Mouse (Mus musculus) CH12.LX (cell line): ENCODE measurements at regions not wholly inside any gene's neighbourhood (a gene's known extent, or its start where the extent isn't known, plus 50 kb on each side); places are given as distances from the start of the nearest gene placed in this dataset.

ENCODE experiments used
- DNase-seq: peaks from one replicate; pipeline ENCODE4 v3.0.0-alpha.2; 2013; ENCODE audit errors: extremely low read depth
- H3K27ac ChIP-seq: 2 replicates; pipeline ENCODE4 v1.5.1; 2012; ENCODE audit warnings: low read depth, mild to moderate bottlenecking, control low read depth, moderate library complexity; ENCODE audit not compliant: insufficient read depth
- H3K27me3 ChIP-seq: replicated peaks from 2 replicates; pipeline ENCODE3; 2012; ENCODE audit warnings: inconsistent platforms
- H3K36me3 ChIP-seq, 2 experiments: replicated peaks in 1 of 2; 2 replicates each; pipeline versions ENCODE3 to v1.6.1; 2012; ENCODE audit warnings: inconsistent platforms in 1 of 2, low read length in 1 of 2, mild to moderate bottlenecking in 1 of 2, mixed read lengths in 1 of 2, moderate library complexity in 1 of 2; ENCODE audit not compliant: control insufficient read depth in 1 of 2, insufficient read depth in 1 of 2
- H3K4me1 ChIP-seq, 2 experiments: 2 replicates each; pipeline ENCODE4 v1.6.1; 2012; ENCODE audit warnings: inconsistent platforms in 1 of 2, moderate library complexity in 1 of 2; ENCODE audit not compliant: insufficient read depth in 2 of 2, control insufficient read depth in 1 of 2
- H3K4me2 ChIP-seq: 2 replicates; pipeline ENCODE4 v1.6.1; 2012; ENCODE audit warnings: low read depth, mild to moderate bottlenecking, control low read depth; ENCODE audit not compliant: poor library complexity, insufficient read depth, severe bottlenecking
- H3K4me3 ChIP-seq, 3 experiments: fragments of 150-350 bp in 1 of 3; sonication (generic) in 1 of 3; replicated peaks in 1 of 3; 2 replicates each; pipeline versions ENCODE3 to v1.5.1; 2011 to 2012; ENCODE audit warnings: low read depth in 2 of 3, low read length in 2 of 3, mild to moderate bottlenecking in 2 of 3, moderate library complexity in 2 of 3, control low read depth in 1 of 3, improper control_type of control experiment in 1 of 3, inconsistent platforms in 1 of 3, mixed read lengths in 1 of 3; ENCODE audit not compliant: poor library complexity in 1 of 3
- H3K79me2 ChIP-seq: replicated peaks from 2 replicates; pipeline ENCODE4 v1.6.1; 2012; ENCODE audit warnings: mild to moderate bottlenecking, moderate library complexity; ENCODE audit not compliant: control insufficient read depth, poor library complexity, insufficient read depth, severe bottlenecking; ENCODE audit errors: extremely low read depth
- H3K9ac ChIP-seq: 2 replicates; pipeline ENCODE4 v1.6.1; 2012; ENCODE audit warnings: low read depth, mild to moderate bottlenecking, control low read depth, moderate library complexity; ENCODE audit not compliant: insufficient read depth
- H3K9me3 ChIP-seq: replicated peaks from 2 replicates; pipeline ENCODE3; 2012; ENCODE audit warnings: low read length, inconsistent platforms, mixed read lengths
- BHLHE40 ChIP-seq: IDR thresholded peaks from 2 replicates; pipeline ENCODE4 v1.6.1; 2011; ENCODE audit warnings: mild to moderate bottlenecking, low read depth, low read length, improper control_type of control experiment
- CHD1 ChIP-seq: IDR thresholded peaks from 2 replicates; pipeline ENCODE4 v1.6.1; 2012; ENCODE audit warnings: low read depth, low read length, improper control_type of control experiment, inconsistent platforms
- CHD2 ChIP-seq: IDR thresholded peaks from 2 replicates; pipeline ENCODE4 v1.6.1; 2011; ENCODE audit warnings: low read length, improper control_type of control experiment
- CTCF ChIP-seq, 2 experiments: IDR thresholded peaks in 1 of 2; conservative IDR thresholded peaks in 1 of 2; 2 replicates each; pipeline ENCODE4 v1.5.1; 2011 to 2012; ENCODE audit warnings: low read depth in 2 of 2, low read length in 2 of 2, improper control_type of control experiment in 1 of 2, inconsistent platforms in 1 of 2, mild to moderate bottlenecking in 1 of 2, moderate library complexity in 1 of 2
- E2F4 ChIP-seq: IDR thresholded peaks from 2 replicates; pipeline ENCODE4 v1.6.1; 2011; ENCODE audit warnings: low read depth, low read length, improper control_type of control experiment; ENCODE audit not compliant: insufficient replicate concordance
- ELF1 ChIP-seq: IDR thresholded peaks from 2 replicates; pipeline ENCODE4 v1.6.1; 2014; ENCODE audit warnings: low read depth, mild to moderate bottlenecking, inconsistent platforms, low read length, improper control_type of control experiment
- EP300 ChIP-seq: IDR thresholded peaks from 2 replicates; pipeline ENCODE4 v1.6.1; 2011; ENCODE audit warnings: low read length, improper control_type of control experiment
- ETS1 ChIP-seq: conservative IDR thresholded peaks from 2 replicates; pipeline ENCODE4 v1.6.1; 2012; ENCODE audit warnings: low read depth, mild to moderate bottlenecking, inconsistent platforms, low read length, improper control_type of control experiment, moderate library complexity
- IRF4 ChIP-seq: IDR thresholded peaks from 2 replicates; pipeline ENCODE4 v1.6.1; 2014; ENCODE audit warnings: low read depth, mild to moderate bottlenecking, inconsistent platforms, low read length, improper control_type of control experiment
- JUN ChIP-seq: IDR thresholded peaks from 2 replicates; pipeline ENCODE4 v1.6.1; 2011; ENCODE audit warnings: low read depth, mild to moderate bottlenecking, low read length, improper control_type of control experiment, moderate library complexity; ENCODE audit not compliant: insufficient read depth
- JUND ChIP-seq: conservative IDR thresholded peaks from 2 replicates; pipeline ENCODE4 v1.6.1; 2011; ENCODE audit warnings: low read depth, low read length, improper control_type of control experiment
- KAT2A ChIP-seq: IDR thresholded peaks from 2 replicates; pipeline ENCODE4 v1.6.1; 2012; ENCODE audit warnings: low read length, improper control_type of control experiment, inconsistent platforms; ENCODE audit not compliant: insufficient replicate concordance
- MAFK ChIP-seq: IDR thresholded peaks from 2 replicates; pipeline ENCODE4 v1.6.1; 2011; ENCODE audit warnings: low read length, improper control_type of control experiment; ENCODE audit not compliant: insufficient replicate concordance
- MAZ ChIP-seq: IDR thresholded peaks from 2 replicates; pipeline ENCODE4 v1.6.1; 2012; ENCODE audit warnings: low read depth, mild to moderate bottlenecking, inconsistent platforms, low read length, improper control_type of control experiment, moderate library complexity
- MEF2A ChIP-seq: IDR thresholded peaks from 2 replicates; pipeline ENCODE4 v1.6.1; 2014; ENCODE audit warnings: low read depth, mild to moderate bottlenecking, inconsistent platforms, low read length, improper control_type of control experiment, borderline replicate concordance
- MXI1 ChIP-seq: IDR thresholded peaks from 2 replicates; pipeline ENCODE4 v1.6.1; 2011; ENCODE audit warnings: mild to moderate bottlenecking, low read depth, low read length, improper control_type of control experiment
- MYC ChIP-seq: IDR thresholded peaks from 2 replicates; pipeline ENCODE4 v1.6.1; 2011; ENCODE audit warnings: low read depth, mild to moderate bottlenecking, improper control_type of control experiment, low read length
- NELFE ChIP-seq: IDR thresholded peaks from 2 replicates; pipeline ENCODE4 v1.6.1; 2011; ENCODE audit warnings: low read depth, low read length, improper control_type of control experiment
- PAX5 ChIP-seq: IDR thresholded peaks from 2 replicates; pipeline ENCODE4 v1.6.1; 2012; ENCODE audit warnings: low read length, inconsistent platforms, mixed read lengths
- POLR2A ChIP-seq: IDR thresholded peaks from 2 replicates; pipeline ENCODE4 v1.6.1; 2011; ENCODE audit warnings: low read depth, mild to moderate bottlenecking, improper control_type of control experiment, low read length
- POLR2AphosphoS2 ChIP-seq: IDR thresholded peaks from 2 replicates; pipeline ENCODE4 v1.6.1; 2011; ENCODE audit warnings: low read depth, low read length, improper control_type of control experiment
- RCOR1 ChIP-seq: conservative IDR thresholded peaks from 2 replicates; pipeline ENCODE4 v1.6.1; 2012; ENCODE audit warnings: low read depth, mild to moderate bottlenecking, inconsistent platforms, low read length, improper control_type of control experiment
- SIN3A ChIP-seq: IDR thresholded peaks from 2 replicates; pipeline ENCODE4 v1.6.1; 2012; ENCODE audit warnings: low read length, improper control_type of control experiment, inconsistent platforms
- TBP ChIP-seq: conservative IDR thresholded peaks from 2 replicates; pipeline ENCODE4 v1.6.1; 2011; ENCODE audit warnings: low read depth, low read length, improper control_type of control experiment
- TCF12 ChIP-seq: IDR thresholded peaks from 2 replicates; pipeline ENCODE4 v1.6.1; 2014; ENCODE audit warnings: low read depth, mild to moderate bottlenecking, inconsistent platforms, low read length, improper control_type of control experiment
- UBTF ChIP-seq: IDR thresholded peaks from 2 replicates; pipeline ENCODE4 v1.6.1; 2012; ENCODE audit warnings: low read depth, mild to moderate bottlenecking, inconsistent platforms, low read length, improper control_type of control experiment, moderate library complexity
- USF2 ChIP-seq: conservative IDR thresholded peaks from 2 replicates; pipeline ENCODE4 v1.6.1; 2011; ENCODE audit warnings: low read depth, low read length, improper control_type of control experiment
- ZKSCAN1 ChIP-seq: IDR thresholded peaks from 2 replicates; pipeline ENCODE4 v1.6.1; 2012; ENCODE audit warnings: low read depth, inconsistent platforms, low read length, improper control_type of control experiment, borderline replicate concordance
- ZMIZ1 ChIP-seq: IDR thresholded peaks from 2 replicates; pipeline ENCODE4 v1.6.1; 2012; ENCODE audit warnings: low read depth, mild to moderate bottlenecking, inconsistent platforms, low read length, improper control_type of control experiment
- ZNF384 ChIP-seq: IDR thresholded peaks from 2 replicates; pipeline ENCODE4 v1.6.1; 2012; ENCODE audit warnings: low read depth, low read length, improper control_type of control experiment, inconsistent platforms
- dilution Hi-C: fragments of 300-500 bp; cut with MboI; formaldehyde crosslinking; loops from 2 replicates; pipeline ENCODE4 v1.14.3; 2020; ENCODE audit warnings: low sequenced_read_pairs; ENCODE audit not compliant: extremely low pct_unique_long_range_greater_than_20kb, extremely low pct_ligation_motif_present
- in situ Hi-C: fragments of 300-500 bp; cut with MboI; formaldehyde crosslinking; loops from 3 replicates; pipeline ENCODE4 v1.14.3; 2019; ENCODE audit warnings: low sequenced_read_pairs, low pct_ligation_motif_present, low pct_unique_long_range_greater_than_20kb, mixed read lengths

DNA sequence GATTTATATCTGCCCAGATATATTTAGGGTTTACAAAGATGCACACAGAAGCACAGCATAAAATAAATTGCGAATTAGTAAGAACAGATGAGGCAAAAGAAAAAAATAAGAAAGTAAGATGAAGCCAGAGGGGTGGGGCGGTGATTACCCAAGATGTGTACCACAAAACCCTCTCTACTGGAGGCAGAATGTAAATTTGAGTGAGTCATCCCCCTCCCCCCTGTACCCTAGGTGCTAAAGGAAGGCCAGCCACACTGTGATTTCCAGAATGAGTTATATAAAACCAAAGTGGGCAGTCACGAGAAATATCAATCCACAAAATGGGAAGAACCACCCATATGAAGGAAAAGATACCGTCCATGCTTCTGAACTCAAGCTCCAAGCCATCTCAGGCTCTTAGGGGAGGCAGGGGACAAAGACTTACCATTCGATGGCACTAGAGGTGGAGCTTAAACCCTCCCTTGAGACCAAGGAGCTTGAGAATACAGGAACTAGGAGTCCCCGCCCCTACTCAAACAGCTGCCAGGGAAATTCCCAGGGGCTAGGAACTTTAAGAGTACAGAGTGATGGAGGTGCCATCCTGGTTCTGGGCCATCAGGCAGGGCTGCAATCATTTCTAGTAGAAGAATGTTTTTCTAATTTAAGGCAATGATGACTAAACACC lies 383.8 kb downstream of the Bcor start:
- dilution Hi-C loops (no loop called here), in situ Hi-C loops (no loop called here)
- no peaks in the 10 kb centered on the region for H3K79me2 ChIP-seq
- H3K9ac ChIP-seq, result no peak overlapping the region
- no peaks in the 10 kb centered on the region for H3K36me3 ChIP-seq
- no peak overlapping the region for H3K4me3 ChIP-seq
- H3K9me3 ChIP-seq, result no peaks in the 10 kb centered on the region
- peaks cover 5 to 27% of the 10 kb centered on the region in 2 experiments; a peak in 3 of 4 replicates for H3K4me1 ChIP-seq
- TF ChIP-seq KAT2A, result no peak
- peak; percentile 80 for TF ChIP-seq IRF4
- 0 out of 2 replicates have a peak, but pooled peaks have one; percentile 61 for TF ChIP-seq RCOR1
- no peak for TF ChIP-seq CTCF (conservative IDR thresholded peaks at IDR 0.05 in 1 of 2, IDR thresholded peaks at IDR 0.05 in 1 of 2; ENCODE audit: low read depth in 2 of 2, low read length in 2 of 2)
- TF ChIP-seq TCF12, result peak; percentile 72; the same call in 1 of the 2 replicates
- peak; percentile 55 for TF ChIP-seq ELF1
- TF ChIP-seq POLR2A, result 0 out of 2 replicates have a peak, but pooled peaks have one; percentile 15
- peak; percentile 73 for TF ChIP-seq ETS1
- TF ChIP-seq TBP, result 0 out of 2 replicates have a peak, but pooled peaks have one; percentile 9
- TF ChIP-seq JUND, result peak; percentile 58
- TF ChIP-seq UBTF, result no peak
- TF ChIP-seq MAZ, result 0 out of 2 replicates have a peak, but pooled peaks have one; percentile 34
- TF ChIP-seq BHLHE40, result 0 out of 2 replicates have a peak, but pooled peaks have one; percentile 16
- no peak for TF ChIP-seq MXI1
- peak; percentile 53; the same call in 1 of the 2 replicates for TF ChIP-seq MEF2A
- no peak for TF ChIP-seq MYC
- peak; percentile 74 for TF ChIP-seq EP300
- TF ChIP-seq CHD2, result peak; percentile 78
- no peak; the same call in 1 of the 2 replicates for TF ChIP-seq MAFK
- peak; percentile 64; the same call in 1 of the 2 replicates for TF ChIP-seq ZNF384
- TF ChIP-seq CHD1, result no peak
- TF ChIP-seq SIN3A, result no peak
- peak overlapping the region; percentile 57; the same call in 1 of the 2 replicates for H3K4me2 ChIP-seq
- H3K27me3 ChIP-seq, result no peaks in the 10 kb centered on the region
- peak overlapping the region; percentile 76 for H3K27ac ChIP-seq
- peak; percentile 92 for DNase-seq

DNA sequence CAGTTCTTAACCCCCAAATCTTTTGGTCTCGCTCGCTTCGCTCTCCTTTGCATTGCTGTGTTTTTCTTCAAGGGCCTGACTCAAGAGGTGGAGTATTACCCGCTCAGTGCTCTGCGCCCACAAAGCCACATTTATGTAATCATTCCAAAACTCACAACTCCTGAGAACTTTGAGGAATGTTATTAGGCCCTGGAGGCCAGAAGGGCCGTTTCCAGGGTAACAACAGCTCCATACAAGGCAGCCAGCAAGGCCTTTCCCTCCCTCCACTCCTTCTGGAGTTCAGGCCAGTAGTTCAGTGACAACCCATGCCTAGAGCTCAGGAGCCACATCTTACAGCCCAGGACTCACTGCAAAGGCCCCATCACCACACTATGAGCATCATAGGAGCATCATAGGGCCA lies 365.1 kb downstream of the Bcor start:
- dilution Hi-C loops, result no loop called here
- Histone ChIP-seq H3K4me2 (no peak overlapping the region), H3K27me3 (no peaks in the 10 kb centered on the region)

More for the DNA sequence above, 365.1 kb downstream of the Bcor start:
- Histone ChIP-seq H3K36me3 (no peaks in the 10 kb centered on the region), H3K4me1 (peaks cover under 1 to 1% of the 10 kb centered on the region in 2 experiments; a peak in 2 of 4 replicates), H3K4me3 (no peak overlapping the region), H3K9ac (no peak overlapping the region), H3K79me2 (no peaks in the 10 kb centered on the region), H3K27ac (no peak overlapping the region), H3K9me3 (no peaks in the 10 kb centered on the region)
- no peak for DNase-seq
- TF ChIP-seq KAT2A (no peak), ZKSCAN1 (no peak), JUND (no peak), POLR2AphosphoS2 (no peak), MEF2A (no peak), JUN (no peak), TBP (no peak), USF2 (no peak), POLR2A (no peak), ZMIZ1 (no peak), CTCF (conservative IDR thresholded peaks at IDR 0.05 in 1 of 2, IDR thresholded peaks at IDR 0.05 in 1 of 2; ENCODE audit: low read depth in 2 of 2, low read length in 2 of 2) (no peak), RCOR1 (no peak), UBTF (no peak), NELFE (no peak), E2F4 (no peak), MAZ (no peak), EP300 (no peak), BHLHE40 (no peak), PAX5 (no peak)
- in situ Hi-C loops, result no loop called here
